Mouse (Mus musculus) gastrocnemius, postnatal 36 days (tissue): Measurements from ENCODE around the gene Acnat1. TPM values are rescaled to one million over a fixed set of nuclear protein-coding genes. Genes with fewer than 3 reads are reported as not detected.
"Not testable (repeated sequence)": the region's sequence is repeated elsewhere in the genome, so short reads cannot be mapped to it uniquely, and the experiment has no call there.

Experiments used
- DNase-seq, 2 experiments: peaks; one replicate each; pipeline ENCODE4 v3.0.0; 2022
- intact Hi-C: fragments of 180-260 bp; cut with DNase I; formaldehyde crosslinking; loops from one replicate; pipeline ENCODE4 v1.15.1; 2025
- total RNA-seq, 2 experiments: library from RNA; stranded (reverse); gene quantifications; 2 replicates each; pipeline ENCODE4 v1.2.3; 2021

The Acnat1 gene
- total RNA-seq, 2 experiments from 2014 or later: not detected

DNA sequence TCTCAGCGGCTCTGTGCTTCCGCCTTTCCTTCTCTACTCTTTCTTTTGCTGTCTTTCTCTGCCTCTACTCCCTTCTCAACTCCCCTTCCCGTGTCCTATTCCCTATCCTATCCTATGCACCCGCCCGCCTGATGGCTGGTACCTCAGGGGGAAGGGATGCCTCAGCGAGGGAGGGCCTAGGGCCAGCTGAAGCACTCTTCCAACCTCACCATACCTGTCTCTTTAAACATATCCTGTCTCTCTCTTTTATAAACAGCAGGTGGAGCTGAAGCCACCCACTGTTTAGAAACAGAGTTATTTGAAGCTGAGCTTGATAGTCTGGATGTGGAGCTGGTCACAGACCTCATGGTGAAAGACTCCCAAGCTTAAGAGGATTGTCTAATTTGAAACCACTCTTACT lies 6.4 kb downstream of the Acnat1 start:
- intact Hi-C loops: no loop called here
- no peak for DNase-seq

GRCm38 (mm10) chr4:49456171-49456570 lies 17.5 kb downstream of the Acnat1 start:
- intact Hi-C loops: no loop called here
- no peak for DNase-seq

DNA sequence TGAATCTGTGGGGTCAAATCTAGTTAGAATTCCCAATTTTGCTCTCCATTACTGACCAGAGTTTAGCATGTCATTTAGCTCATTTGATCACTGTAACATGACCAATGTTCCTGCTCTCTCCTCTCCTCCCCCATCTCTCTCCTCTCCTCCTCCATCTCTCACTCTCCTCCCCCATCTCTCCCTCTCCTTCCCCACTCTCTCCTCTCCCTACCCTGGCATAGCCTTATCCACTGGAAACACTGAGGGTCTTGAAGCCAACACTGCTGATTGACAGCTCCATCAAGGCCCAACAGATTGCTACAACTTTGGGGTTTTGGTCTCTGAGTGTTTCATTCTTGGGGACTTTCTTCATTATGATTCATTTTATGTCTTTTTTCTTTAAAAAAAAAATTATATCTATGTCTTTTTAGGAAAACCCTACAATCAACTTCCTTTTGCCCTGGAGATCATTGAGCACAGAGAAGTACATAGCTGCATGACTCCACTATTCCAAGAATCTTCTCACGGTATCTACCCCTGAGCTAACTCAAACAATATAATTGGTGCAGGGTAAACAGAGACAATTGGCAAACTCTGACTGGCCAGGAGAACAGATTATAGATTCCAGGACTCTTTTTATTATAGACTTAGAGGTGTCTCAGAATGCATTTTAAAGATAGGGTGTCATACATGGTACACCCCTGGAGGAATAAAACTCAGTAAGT lies 21.7 kb downstream of the Acnat1 start:
- intact Hi-C loops: no loop called here
- DNase-seq: no peak

- intact Hi-C loops, DNase-seq: not testable (repeated sequence)
Measured at GRCm38 (mm10) chr4:49451133-49451847, 22.4 kb downstream of the Acnat1 start.

DNA sequence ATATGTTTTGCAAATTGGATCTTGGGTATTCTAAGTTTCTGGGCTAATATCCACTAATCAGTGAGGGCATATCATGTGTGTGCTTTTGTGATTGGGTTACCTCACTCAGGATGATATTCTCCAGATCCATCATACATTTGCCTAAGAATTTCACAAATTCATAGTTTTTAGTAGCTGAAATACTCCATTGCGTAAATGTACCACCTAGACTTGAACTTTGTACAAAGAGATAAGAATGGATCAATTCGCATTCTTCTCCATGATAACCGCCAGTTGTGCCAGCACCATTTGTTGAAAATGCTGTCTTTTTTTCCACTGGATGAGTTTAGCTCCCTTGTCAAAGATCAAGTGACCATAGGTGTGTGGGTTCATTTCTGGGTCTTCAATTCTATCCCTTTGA lies 36.7 kb downstream of the Acnat1 start:
- DNase-seq, intact Hi-C loops: not testable (repeated sequence)

DNA sequence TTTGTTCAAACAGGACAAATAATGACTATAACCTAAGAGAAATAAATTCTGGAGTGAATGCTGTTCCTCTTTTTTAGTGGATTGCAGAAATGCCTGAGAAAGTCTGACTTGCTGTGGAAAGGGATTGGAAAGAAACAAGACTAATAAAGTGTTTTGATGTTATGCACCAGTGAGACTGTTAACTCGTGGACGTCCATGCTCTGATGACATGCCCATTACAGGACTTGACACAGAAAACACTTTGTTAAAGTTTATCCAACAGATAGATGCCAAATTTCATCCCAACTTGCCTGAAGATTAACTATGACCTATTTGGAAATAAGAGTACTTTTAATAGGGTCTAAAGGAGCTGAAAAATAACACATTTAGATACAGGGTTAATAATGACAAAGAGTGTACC lies 63.6 kb downstream of the Acnat1 start:
- intact Hi-C loops, DNase-seq: not testable (repeated sequence)

- DNase-seq, intact Hi-C loops: not testable (repeated sequence)
Measured at GRCm38 (mm10) chr4:49407957-49408356, 65.8 kb downstream of the Acnat1 start, which contains the start of gene Acnat2. Gene Acnat2, minus strand, starts transcription at chr4:49408151.

Other genes with a start within 250 kb of the Acnat1 start
- gene Acnat2, start 65.8 kb downstream of the Acnat1 start, total RNA-seq: not detected
- gene Baat, start 32.6 kb upstream of the Acnat1 start, total RNA-seq: under 1 TPM in 1 of 2 experiments, not detected in 1; 0.28 TPM
- 10 to 100 TPM; 29.1 to 30.7 TPM for gene Mrpl50, start 47.2 kb upstream of the Acnat1 start, total RNA-seq
- gene Zfp189, start 47.3 kb upstream of the Acnat1 start, total RNA-seq: 1 to 10 TPM; 2.8 to 3.1 TPM
- gene Aldob, start 75.6 kb upstream of the Acnat1 start, total RNA-seq: under 1 TPM in 1 of 2 experiments, not detected in 1; 0.20 TPM
- gene Tmem246, start 124.0 kb upstream of the Acnat1 start, total RNA-seq: 10 to 100 TPM; 29.6 to 30.5 TPM
- gene Rnf20, start 158.1 kb upstream of the Acnat1 start, total RNA-seq: 10 to 100 TPM; 23.3 to 27.7 TPM
- gene Ppp3r2, start 208.1 kb upstream of the Acnat1 start, total RNA-seq: not detected